Mouse (Mus musculus) right cerebral cortex, adult 18-20 months (tissue): ENCODE results near the gene Map2k5.
A peak's percentile ranks its signal among the peaks of the same experiment; 100 is the strongest.

ENCODE experiments used
- DNase-seq: peaks from one replicate; pipeline ENCODE4 v3.0.0; 2022; ENCODE audit warnings: mixed read lengths

Map2k5 gene

DNA sequence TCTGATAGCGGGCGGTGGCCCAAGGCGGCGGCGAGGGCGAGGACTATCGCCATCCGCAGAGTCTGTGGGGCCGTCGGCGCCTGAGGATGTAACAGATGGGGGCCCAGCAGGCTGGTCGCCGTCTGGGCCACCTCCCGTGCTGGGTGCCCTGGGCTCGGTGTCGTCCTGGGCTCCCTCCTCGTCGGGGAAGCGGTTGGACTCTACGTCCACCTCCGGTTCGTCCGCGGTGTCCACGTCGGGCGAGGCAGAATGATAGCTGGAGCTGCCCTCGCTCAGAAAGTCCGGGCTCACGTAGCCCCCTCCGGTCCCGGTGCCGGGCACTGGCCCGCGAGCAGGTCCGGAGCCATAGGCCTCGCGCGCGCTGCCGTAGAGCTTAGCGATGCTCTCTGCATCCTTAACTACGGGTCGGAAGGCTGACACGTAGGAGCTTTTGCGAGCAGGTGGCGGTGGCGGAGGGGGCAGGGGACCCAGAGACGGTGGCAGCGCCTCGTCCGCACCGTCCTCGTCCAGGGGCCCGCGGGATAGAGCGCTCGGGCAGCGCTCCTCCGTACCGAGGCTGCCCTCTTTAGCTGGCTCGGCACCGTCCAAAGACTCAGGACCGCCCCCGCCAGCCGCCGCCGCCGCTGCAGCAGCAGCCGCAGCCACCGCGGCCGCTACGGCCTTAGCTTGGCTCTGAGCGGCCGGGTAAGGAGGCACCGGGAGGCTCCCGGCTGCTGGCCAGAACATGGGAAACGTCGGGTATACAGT is 233.0 kb downstream of the Map2k5 start:
- DNase-seq = no peak

DNA sequence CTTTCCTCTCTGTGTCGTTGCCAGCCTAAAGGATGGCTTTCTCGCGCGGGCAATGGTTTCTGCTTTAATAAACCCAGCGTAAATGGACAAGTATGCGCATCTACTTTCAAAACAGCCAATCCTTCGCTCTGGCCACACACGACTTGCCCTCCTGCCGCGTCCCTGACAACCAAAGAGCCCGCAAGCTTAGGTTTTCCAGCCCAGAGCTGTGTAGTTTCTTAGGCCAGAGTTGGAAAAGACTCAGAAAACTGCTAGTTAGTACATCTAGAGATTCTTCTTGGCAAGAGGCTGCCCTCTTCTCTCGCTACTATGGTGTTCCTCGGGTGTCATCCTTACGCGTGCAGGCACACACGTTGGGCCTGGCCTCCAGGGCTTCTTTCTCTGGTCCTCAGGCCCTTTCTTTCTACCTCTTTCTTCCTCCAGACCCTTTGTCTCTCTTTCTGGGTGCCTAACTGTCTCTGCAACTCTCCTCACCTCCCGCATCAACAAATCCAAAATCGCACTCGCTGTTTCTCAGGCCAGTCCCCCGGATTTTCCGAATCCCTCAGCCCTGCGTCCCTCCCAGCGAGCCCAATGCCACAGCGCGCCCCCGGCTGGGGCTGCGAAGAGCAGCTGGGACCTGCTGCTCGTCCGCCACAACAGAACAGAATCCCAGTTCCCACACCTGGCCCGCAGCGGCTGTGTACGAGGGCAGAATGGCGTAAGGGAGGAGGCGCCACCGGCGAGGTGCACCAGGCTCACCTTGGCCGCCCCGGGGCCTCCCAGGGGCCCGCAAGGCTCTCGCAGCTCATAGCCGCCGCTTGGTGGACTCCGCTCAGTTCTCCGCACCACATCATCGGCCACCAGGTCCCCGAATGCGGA is 233.8 kb downstream of the Map2k5 start:
- no peak for DNase-seq

DNA sequence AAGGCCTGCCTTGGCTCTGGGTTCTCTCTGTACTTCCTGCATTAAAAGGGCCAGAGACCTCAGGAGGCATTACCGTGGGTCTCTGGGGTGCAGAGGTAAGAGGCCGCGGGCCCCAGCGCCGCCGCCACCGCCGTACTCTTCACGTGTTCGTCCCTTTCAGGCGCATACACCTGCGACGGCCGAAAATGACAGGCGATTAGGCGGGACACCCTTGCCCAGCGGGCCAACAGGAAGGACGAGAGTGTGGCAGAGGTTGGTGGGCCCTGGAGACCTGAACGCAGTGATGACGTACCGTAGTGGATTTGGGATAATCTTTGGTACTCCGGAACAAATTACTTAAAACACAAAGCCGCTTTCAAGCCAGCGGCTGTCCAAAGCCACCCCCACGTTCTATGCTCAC is 234.5 kb downstream of the Map2k5 start:
- no peak for DNase-seq

DNA sequence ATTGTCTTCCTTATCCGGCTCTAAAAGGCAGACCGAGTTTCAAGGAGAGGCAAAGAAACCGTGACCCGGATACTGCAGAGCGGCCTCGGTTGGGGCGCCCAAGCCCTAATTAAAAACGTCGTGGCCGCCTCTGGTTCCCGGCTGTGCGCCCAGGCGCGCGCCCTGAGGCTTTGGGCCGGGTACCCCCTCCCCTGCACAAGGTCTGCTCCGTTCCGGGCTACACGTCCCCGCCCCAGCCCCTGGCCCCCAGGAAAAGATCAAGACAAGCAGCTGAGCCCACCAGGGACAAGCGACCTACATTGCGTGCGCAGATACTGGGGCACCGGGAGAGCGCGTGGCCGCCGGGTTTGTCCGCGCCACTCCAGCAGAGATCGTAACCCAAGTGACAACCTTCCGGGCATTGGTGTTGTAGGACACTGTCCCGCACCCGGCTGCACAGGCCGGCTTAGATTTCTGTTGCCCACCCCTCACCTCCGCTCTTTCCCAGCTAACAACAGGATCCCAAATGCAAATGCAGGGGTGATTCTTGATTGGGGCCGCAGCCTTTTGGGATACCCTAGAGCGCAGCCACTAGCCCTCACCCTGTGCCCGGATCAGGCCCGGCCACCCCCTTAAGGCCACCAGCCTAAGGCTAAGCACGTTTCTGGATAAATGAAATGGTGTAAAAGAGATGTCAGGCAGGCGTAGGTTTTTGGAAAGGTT is 235.2 kb downstream of the Map2k5 start:
- DNase-seq = no peak

DNA sequence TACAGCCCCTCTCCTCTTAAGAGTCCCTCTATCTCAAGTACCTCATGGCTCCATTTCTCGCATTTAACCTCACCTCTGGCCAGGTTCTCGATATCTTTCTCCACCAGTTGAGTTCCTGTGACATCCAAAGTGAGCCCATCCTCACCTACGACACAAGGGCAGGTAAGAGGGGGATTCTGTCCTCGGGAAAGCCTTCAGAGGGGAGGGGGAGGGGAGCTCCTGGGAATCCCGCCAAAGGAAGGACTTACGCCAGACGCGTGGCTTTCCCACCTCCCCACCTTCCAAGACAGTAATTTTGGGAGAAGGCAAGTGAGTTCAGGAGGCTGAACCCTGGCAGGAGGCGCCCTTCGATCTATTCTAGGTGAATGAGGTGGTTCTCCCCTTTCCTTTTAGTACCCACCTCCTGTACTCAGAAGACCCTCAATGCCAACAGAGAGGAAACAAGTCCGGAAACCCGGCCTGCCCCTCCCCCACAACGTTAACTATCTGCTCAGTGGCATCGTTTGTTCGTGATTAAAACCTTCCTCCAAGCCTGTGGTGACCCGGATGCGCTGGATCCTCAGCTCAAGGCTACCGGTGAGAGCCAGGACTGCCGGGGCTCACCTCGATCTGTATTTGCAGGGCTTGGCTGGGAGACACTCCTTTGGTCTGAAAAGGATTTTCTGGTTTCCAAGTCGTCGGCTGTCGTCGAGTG is 235.9 kb downstream of the Map2k5 start:
- DNase-seq = no peak

DNA sequence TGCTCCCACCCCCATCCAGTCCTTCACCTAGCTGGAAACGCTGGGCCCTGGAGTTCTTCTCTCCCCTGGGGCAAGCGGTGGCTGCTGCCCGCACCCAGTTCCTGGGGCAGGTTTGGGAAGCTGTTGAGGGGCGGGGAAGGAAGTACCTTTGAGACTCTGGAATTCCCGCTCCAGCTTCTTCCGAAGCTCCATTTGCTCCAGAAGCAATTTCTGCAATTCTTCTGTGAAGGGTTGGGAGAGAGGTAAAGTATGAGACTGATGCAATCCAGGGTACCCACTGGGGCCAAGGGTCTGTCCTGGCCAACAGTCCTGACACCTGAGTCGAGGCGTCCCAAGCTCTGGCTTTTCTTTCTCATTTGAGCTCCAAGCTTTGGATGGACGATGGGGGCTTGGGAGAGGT is 237.5 kb downstream of the Map2k5 start:
- DNase-seq = no peak

DNA sequence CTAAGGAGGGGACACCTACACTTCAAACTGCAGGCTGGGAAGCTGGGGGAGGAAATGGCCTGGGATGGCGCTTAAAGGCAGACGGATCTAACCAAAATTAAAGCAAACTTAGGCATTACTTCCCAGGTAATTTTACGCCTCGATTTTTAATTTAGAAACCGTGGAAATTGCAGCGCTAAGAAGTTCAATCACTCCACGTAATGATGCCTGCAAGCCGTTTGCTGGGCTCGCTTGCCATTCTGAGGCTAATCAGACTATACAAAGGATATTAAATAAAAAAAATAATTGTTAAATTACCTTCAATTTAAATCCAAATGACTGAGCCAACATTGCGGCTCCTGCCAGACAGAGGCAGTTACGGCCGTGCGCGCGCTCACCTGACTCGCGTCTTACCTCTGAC is 238.0 kb downstream of the Map2k5 start:
- DNase-seq = no peak

DNA sequence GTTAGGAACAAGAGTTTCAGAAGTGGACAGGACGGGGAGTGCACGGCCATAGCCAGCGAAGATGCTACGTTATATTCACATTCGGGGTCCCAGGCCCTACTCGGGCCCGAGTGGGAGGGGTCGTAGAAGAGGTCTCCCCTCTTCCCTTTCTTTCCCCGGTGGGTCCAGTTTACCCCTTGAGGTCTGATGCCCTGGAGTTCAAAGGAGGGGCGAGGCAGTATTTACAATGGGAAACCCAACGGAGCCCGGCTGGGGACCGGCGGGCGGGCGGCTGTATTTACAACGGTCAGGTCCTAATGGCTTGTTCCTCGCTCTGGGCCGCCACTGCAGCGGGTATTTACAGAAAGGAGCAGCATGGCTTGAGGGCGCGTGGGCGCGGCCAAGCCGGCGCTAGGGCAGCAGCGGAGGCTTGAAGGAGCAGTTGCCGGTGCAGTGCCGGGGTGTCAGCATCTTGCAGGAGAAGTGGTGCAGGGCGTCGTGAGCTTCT is 239.2 kb downstream of the Map2k5 start:
- DNase-seq = no peak

DNA sequence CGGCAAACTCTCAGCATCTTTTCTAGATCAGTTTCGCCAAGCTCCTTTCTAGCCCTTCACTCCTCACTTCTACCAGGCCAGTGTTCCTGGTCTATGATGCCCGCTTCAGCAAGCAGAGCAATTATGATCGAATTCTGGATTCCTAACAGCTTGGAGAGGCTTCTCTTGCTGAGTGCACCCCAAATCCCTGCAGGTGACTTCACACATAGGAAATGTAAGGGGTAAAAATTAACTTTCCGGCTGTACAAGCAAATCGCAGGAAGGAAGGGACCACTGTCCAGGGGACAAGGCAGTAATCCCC is 240.1 kb downstream of the Map2k5 start:
- DNase-seq = no peak

DNA sequence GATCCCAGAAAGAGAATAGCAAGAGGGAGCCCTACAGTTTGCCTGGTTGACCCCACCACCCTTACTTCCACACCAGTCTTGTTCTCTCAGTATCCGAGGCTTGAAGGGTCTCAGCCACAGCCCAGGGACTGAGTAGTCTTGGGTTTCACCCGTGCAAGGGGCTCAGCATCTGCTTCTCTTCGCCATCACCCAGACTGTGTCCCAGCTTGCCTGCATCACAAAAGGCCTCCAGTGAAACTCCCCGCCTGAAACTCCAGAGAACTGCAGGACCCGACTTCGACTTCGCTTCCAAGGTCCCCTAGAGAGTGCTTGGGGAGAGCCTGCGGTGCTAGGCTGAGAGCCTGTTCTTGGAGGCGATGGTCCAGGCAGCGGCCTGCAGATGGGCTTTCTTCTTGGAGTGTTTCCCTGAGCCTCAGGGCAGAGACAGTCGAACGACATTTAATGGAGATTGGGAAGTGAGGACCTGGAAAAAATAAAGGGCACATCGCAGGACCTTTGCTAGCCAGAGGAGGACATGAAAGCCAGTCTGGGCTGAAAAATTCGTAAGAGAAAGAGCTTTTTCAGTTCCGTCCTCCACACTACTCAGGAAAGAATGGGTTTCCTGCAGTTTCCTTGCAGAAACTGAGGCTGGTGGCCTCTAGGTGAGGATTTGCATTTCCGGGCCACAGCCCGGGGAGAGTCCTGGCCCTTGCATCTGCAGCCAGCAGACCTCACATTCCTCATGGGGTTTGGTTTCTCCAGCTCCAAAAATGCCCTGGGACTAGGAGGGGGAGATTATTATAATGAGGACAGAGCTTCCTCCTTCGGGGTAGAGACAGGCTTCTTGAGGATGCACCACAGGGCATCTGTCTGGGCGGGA is 240.7 kb downstream of the Map2k5 start:
- DNase-seq = no peak

DNA sequence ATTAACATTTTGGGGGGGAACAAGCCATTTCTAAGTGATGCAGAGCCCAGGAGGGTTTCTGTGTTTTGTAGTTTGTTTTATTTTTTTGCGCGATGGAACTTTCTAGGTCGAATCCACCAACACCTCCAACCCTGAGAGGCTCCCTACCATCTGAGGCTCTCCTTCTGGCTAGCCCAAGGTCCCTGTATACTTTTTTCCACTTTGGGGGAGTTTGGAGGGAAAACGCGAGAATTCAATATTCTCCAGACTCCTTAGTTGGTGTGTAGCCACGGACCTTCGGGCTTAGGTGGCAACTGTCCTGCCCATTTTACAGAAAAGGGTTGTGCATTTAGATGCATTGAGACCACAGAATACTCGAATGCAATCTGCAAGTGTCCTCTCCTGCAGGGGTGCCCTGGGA is 241.5 kb downstream of the Map2k5 start:
- DNase-seq = no peak

DNA sequence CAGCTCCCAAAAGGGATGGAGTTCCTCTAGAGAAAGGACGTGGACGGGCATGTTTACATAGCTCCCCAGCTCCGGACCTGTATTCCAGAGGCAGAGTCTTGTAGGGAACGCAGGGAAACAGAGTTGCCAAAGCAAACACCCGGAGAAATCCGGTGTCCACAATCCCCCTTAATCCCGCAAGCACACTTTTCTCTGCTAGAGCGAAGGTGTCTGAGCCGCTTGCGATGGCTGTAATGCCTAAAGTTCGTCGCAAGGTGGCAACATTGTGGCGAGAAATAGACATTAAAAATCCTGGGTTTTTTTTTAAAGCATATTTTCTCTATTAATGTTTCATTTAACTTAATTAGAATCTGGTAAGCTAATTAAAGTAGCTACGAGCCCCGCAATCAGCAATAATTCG is 241.9 kb downstream of the Map2k5 start:
- DNase-seq = peak; percentile 53

DNA sequence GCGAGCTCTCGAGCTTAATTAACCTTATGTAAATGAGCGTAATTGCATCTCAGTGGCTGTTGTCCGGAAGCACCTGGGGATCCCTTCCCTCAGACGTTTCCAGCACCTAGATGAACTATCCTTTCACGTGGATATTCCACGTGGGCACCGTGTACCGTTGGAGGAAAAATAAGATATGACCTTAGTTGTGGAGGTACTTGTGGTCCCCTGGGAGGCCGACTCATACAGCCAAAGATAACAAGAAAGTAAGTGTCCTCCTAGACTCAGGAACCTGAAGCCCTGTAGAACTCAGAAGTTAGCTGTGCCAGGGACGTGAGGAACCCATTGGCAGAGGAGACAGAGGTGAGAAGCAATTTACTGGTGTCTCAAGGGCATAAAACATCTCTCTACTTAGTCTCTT is 242.3 kb downstream of the Map2k5 start:
- DNase-seq = no peak

DNA sequence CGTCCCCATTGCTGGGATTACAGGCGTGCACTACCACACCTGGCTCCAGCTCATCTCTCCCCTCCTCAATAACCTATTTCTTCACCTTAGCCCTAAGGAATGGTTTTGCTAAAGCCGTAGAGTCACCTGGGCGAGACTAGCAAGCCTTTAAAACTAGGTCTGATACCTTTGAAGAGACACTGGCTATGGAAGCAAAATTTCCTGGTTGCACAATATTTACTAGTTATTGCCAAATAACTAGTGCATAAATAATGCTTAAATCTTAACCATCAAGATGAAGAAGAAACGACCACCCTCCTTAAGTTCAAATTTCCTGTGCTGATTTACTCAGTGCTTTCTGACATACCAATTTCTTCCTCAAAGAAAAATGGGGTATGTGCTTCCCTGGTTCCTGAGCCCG is 244.0 kb downstream of the Map2k5 start:
- no peak for DNase-seq

DNA sequence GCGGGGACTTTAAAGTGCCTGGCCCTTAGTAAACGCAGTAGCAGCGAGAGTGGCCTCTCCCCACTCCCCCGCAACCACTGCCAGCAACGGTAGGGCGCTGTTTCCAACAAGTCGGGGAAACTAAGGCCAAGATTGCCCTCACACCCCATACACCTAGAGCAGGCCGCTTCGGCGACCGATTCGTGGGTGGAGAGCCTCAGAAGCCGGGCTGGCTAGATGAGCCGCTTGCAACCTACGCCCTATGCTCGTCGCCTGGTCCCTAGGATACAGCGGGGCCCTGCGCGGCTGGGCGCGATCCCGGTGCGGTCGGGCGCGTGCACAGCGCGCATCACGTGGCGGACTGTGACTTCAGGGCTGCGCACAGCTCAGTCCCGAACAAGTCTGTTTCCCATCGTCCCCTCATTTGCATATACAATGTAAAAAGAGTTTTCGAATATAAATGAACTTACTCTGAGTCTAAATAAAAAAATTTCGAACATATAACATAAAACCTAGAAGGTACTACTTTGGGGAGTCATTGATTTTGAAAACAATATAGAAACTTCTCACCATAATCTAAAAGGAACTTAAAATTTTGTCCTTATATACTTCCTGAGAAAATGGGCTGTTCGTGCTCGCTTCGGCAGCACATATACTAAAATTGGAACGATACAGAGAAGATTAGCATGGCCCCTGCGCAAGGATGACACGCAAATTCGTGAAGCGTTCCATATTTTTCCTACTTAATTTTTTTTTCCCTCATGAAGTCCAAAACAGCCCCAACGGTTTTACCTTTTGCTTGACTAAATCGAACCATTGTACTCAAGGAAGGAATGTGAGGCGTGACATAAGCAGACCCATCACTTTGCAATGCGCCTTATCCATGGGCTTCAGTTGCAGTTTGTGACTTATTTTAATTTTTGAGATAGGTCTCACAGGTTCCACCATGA is 244.8 kb downstream of the Map2k5 start:
- peak; percentile 96 for DNase-seq

DNA sequence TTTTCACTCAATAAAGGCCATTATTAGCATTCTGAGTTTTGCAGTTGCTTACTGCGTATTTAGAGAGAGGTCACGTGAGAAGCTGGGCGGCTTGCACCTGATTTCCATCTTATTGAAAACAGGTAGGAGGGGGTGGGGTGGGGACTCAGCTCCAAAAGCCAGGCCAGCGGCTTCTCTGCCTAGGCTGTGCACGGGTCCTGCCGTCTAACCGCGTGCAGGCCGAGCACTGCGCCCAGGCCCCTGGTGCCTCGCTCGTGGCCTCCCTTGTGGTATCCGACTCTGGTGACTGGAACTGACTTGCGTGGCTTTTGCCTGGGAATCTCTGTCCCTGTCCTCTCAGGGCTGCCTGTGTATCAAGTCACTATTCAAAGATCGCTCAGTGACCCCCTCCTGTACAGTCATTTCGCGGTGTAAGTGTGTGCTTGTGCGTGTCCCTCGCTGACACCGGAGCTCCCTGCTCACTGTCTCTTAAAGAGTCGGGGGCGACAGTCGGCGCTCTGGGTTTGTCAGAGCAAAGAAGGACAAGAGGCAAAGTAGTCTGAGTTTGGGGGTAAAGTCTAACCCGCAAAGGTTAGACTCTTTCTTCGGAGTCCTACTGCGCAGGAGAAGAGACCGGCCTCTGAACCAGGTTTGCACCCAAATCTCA is 245.6 kb downstream of the Map2k5 start:
- DNase-seq = peak; percentile 52

DNA sequence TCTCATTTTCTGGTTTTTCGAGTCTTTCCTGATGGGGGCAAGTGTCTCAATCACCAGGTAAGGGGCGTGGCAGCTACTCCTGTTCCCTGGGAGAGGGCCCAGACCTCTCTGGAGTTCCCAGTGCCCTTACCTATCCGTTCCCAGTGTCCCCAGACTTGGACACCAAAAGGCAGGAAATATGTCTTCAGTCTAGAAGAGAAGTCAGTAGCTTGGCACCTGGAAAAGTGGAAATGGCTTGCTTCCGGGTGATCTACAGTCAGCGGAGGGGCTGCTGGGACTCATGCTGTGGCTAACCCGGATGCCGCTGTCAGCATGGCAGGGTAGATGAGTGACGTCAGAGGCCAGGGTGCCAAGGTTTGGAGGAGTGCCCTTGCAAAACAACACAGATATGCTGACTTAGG is 248.1 kb downstream of the Map2k5 start:
- DNase-seq = no peak

DNA sequence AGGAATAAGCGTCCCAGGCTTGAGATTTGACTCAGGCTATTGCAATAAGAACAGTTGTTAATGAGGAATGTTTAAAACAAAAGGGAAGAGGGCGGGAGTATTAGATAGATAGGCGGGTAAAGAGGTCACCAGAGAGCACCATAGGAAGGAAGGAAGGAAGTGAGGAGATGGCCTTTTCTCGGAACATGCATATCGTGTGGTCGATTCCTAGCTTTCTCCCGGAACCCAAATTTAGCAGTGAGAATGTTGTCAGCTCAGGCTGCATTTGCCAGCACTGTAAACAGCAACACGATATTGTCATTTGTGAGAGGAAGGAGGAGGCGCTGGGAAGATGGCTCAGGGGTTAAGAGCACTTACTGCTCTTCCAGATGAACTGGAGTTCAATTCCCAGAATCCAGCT is 253.2 kb downstream of the Map2k5 start:
- no peak for DNase-seq

DNA sequence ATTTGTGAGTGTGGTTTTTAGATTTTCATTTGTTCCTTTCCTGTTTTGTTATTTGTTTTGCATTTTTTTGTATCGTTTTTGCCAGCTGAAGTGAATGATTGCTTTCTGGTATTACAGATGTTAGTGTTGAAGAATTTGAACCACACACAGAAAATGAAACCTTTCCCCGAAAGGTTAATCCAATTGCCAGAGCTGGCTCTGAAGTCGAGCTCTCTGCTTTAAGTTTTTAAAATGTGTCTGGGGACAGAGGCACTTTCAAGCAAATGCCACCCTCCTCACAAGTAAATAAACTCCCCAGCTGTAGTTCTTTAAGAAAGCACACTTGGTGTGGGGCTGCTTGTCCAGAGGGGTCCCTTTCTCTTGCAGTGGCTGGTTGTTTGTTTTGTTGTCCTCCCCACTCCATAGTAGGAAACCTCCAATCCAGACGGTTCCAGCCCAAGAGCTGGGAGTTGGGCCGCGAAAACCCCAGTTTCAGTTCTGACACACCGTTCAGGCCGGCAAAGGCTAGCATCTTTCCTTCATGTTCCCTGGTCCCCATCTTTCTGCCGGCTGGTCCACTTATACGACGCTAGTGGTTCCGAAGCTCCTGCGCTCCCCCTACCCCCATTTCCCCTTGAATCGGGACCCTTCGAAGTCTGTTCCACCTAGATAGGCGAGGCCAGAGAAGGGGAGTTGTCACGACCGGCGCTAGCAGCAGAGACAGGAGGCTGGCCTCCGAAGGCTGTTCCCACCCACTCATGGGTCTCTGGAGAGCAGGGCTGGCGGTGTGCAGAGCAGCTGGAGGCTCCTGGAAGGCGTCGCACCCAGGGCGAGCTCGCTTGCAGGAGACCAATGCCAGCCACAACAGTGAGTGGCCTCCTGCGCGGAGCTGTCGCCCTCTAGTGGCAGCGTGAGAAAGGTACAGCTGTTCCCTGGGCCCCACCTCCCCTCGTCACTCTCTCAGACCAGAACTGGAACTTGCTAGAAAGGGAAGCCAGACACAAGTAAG is 254.0 kb downstream of the Map2k5 start:
- DNase-seq = peak; percentile 90
